Mouse (Mus musculus): ENCODE measurements around the gene Taf6l. TPM values are rescaled to one million over a fixed set of nuclear protein-coding genes. Genes with fewer than 3 reads are reported as not detected.

The Taf6l gene
- polyA plus RNA-seq, 1 experiment from 2014 or later = 43.8 TPM

DNA sequence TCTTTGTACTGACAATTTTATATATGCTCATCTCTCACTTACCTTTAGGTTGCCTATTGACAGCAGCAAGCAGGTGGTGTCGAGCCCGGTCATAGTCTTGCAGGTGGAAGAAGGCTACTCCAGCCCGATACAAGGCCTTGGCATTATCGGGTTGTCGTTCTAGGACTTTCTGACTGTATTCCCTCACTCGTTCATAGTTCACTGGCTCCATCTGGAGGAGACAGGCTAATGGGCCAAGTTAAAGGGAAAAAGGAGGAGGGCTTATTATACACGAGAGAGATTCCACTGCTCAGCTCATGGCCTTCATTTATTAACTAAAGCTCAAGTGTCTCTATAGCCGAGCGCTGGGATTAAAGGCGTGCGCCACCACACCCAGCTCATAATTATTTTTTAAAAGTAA is 29.6 kb upstream of the Taf6l start:
- Histone ChIP-seq H3K27ac (no peak overlapping the region), H3K9me3 (no peaks in the 10 kb centered on the region), H3K4me1 (replicated peaks) (peaks cover 27% of the 10 kb centered on the region), H3K27me3 (ENCODE audit: insufficient read depth, poor library complexity, severe bottlenecking) (no peaks in the 10 kb centered on the region), H3K36me3 (peaks cover 62% of the 10 kb centered on the region), H3K4me3 (no peak overlapping the region)
- DNase-seq (ENCODE audit: low spot score) = no peak
- 90% methylated on average over 11 of the region's 11 CpGs for WGBS

DNA sequence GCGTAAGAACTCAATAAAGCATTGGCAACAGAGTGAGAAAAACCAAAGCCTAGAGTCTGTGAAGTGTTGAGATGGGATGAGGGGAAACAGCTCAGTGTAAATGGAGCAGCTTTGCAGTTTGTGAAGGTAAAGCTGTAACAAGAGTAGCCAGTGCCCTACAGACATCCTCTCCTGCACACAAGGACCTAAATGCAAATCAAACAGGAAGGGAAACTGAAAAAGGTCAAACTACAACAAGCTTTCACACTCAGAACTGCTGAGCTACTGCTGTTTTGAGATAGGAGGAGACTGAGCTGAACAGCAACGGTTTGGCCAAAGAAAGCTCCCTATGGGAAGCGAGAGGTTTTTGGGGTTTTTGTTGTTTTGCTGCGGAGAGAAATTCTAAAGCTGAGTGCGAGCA is 20.6 kb upstream of the Taf6l start:
- 91% methylated on average over 5 of the region's 5 CpGs for WGBS
- Histone ChIP-seq H3K36me3 (peaks cover 86% of the 10 kb centered on the region), H3K9me3 (no peaks in the 10 kb centered on the region), H3K4me1 (replicated peaks) (peaks cover 16% of the 10 kb centered on the region), H3K27ac (no peak overlapping the region), H3K4me3 (no peak overlapping the region), H3K27me3 (ENCODE audit: insufficient read depth, poor library complexity, severe bottlenecking) (no peaks in the 10 kb centered on the region)
- DNase-seq (ENCODE audit: low spot score) = no peak

DNA sequence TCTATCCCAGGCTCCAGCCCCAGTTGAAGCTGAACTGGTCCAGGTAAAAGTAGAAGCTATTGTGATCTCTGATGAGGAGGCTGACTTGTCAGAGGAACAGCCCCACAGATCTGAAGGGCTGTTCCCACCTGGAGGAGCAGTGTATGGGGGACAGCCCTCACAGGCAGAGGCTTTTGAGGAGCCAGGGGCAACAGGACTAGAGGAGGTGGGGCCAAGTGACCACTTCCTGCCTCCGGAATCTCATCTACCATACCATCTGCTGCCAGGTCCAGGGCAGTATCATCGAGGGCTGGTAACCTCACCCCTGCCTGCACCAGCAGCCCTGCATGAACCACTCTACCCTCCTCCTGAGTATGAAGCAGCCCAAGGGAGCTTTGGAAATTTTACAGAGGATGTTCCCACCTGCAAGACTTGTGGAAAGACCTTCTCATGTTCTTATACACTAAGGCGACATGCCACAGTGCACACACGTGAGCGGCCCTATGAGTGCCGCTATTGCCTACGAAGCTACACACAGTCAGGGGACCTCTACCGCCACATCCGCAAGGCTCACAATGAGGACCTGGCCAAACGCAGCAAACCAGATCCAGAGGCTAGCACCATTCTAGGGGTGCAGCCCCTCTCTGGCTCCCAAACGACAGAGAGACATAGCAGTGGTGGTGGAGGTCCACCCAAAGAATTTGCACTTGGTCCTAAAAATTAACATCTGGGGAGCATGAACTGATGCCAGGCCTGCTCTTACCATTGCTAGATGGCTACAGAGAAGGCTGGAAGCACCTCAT is 17.9 kb upstream of the Taf6l start:
- H3K36me3 ChIP-seq = peaks cover 59% of the 10 kb centered on the region
- WGBS = 90% methylated on average over 11 of the region's 11 CpGs
- 0 out of 2 replicates have a peak overlapping the region, but pooled peaks have one; percentile 69 for H3K4me3 ChIP-seq
- no peak overlapping the region for H3K27ac ChIP-seq
- no peaks in the 10 kb centered on the region for H3K27me3 ChIP-seq (ENCODE audit: insufficient read depth, poor library complexity, severe bottlenecking)
- DNase-seq (ENCODE audit: low spot score) = no peak
- no peaks in the 10 kb centered on the region for H3K9me3 ChIP-seq
- peaks cover 19% of the 10 kb centered on the region for H3K4me1 ChIP-seq (replicated peaks)

DNA sequence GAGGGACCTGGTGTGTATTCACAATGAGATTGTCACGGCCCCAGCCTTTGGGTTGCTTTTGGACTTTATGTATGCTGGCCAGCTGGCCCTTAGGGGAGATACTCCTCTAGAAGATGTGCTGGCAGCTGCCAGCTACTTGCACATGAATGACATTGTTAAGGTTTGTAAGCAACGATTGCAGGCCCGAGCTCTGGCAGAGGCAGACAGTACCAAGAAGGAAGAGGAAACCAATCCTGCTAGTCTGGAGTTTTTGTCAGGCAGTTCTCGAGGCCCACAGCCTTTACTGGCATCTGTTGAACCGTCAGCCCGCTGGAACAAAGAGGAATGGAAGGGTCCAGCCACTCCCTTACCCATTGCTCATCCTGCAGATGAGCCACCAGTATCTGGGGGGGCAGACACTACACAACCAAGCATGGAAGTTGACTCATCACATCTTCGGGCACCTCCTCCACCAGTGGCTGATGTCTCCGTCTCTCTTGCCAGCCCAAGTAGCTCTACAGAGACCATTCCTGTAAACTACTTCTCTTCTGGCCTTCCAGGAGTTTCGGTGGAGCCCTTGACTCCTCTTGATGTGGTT is 17.1 kb upstream of the Taf6l start:
- DNase-seq (ENCODE audit: low spot score) = no peak
- Histone ChIP-seq H3K4me1 (replicated peaks) (peaks cover 25% of the 10 kb centered on the region), H3K9me3 (no peaks in the 10 kb centered on the region), H3K36me3 (peaks cover 52% of the 10 kb centered on the region), H3K27me3 (ENCODE audit: insufficient read depth, poor library complexity, severe bottlenecking) (no peaks in the 10 kb centered on the region), H3K4me3 (peak overlapping the region; percentile 69), H3K27ac (peak overlapping the region; percentile 94)
- WGBS = 91% methylated on average over 9 of the region's 9 CpGs

DNA sequence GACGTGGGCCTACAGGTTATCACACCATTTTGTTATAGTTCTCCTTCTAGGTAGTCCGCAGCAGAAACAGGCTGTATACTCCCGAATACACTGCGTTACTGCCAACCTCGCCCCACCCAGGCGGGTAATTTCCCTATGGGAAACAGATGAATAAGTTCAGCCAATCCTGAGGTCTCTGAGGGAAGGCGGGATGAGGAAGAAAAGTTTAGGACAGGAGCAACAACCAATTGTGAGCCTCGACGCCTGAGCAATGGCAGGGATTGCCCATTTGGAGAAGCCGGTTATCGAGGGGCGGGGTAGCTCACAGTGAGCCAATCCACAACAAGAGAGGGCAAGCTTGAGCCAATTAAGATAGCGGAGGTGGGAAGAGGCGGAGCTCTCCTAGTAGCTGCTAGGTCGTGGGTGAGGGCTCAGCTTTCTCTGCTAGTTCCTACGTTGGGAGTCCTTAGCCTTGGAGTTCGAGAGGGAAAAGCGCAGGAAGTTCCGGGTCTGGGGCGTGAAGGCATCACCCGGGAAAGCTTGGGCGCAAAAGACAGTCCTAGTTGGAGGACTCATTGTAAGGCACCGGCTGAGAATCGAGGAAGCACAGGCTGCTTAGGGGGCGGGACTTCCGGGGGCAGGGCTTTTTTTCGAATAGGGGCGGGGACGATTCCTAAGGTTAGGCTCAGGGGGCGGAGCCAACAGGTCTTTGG is 16.1 kb upstream of the Taf6l start, which contains the start of gene Zbtb3:
Gene Zbtb3 (plus strand): TSS at position 426 of the 692 bp plus-strand sequence.
- Histone ChIP-seq H3K9me3 (no peaks in the 10 kb centered on the region), H3K27me3 (ENCODE audit: insufficient read depth, poor library complexity, severe bottlenecking) (no peaks in the 10 kb centered on the region), H3K36me3 (peaks cover 41% of the 10 kb centered on the region), H3K4me3 (peak within 1 kb of the TSS; percentile 69), H3K27ac (peak within 1 kb of the TSS; percentile 94), H3K4me1 (replicated peaks) (peaks cover 32% of the 10 kb centered on the region)
- WGBS = under 1% methylated on average over 30 of the region's 30 CpGs
- DNase-seq (ENCODE audit: low spot score) = peak; percentile 96

DNA sequence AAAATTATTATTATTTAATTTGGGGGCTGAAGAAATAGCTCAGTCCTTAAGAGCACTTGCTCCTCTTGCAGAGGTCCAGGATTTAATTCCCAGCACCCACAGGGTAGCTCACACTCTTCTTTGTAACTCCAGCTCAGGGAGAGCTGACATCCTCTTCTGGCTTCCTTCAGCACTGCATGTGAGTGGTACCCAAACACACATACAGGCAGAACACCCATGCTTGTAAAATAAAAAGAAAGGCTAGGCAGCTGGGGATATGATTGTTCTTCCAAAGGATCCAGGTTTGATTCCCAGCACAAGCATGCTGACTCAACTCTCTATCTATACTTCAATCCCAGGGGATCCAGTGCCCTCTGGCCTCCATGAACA is 12.7 kb upstream of the Taf6l start:
- H3K4me1 ChIP-seq (replicated peaks) = peaks cover 34% of the 10 kb centered on the region
- H3K9me3 ChIP-seq = no peaks in the 10 kb centered on the region
- H3K36me3 ChIP-seq = peaks cover 34% of the 10 kb centered on the region
- H3K4me3 ChIP-seq = peak overlapping the region; percentile 86; the same call in 1 of the 2 replicates
- peak overlapping the region; percentile 91; the same call in 1 of the 2 replicates for H3K27ac ChIP-seq
- DNase-seq (ENCODE audit: low spot score) = no peak
- H3K27me3 ChIP-seq (ENCODE audit: insufficient read depth, poor library complexity, severe bottlenecking) = no peaks in the 10 kb centered on the region

DNA sequence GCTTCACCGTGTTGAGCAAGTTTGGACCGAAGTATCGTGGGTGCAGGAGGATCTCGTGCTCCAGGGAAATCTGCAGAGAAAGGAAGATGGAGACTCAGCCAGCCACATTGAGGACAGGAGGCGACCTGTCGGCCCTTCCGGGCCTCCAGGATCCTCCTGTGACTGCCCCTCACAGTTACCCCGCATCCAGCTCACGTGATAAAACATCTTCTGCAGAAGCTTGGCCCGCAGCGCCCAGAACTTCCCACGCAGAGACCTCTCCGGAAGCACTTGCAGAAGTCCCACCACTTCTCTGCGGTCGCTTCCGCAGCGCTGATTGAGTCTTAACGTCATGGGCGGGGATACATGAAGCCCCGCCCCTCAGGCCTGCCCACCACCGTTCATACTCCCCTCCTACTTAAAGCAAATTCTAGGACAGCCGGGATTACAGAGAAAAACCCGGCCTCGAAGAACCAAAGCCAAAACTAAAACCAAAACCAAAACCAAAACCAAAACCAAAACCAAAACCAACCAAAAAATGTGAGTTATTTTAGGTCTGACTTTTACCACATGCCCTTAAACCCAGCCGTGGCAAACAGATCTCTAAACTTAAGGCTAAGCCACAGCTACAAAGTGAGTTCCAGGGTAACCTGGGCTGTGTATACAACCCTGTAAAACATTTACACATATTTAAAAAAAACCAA is 12.2 kb upstream of the Taf6l start, which contains the start of gene Polr2g:
Gene Polr2g (minus strand): TSS at position 314 of the 683 bp plus-strand sequence.
- Histone ChIP-seq H3K36me3 (peaks cover 34% of the 10 kb centered on the region), H3K4me1 (replicated peaks) (peaks cover 29% of the 10 kb centered on the region), H3K9me3 (peaks cover 1% of the 10 kb centered on the region; the same call in 1 of the 2 replicates), H3K27ac (peak within 1 kb of the TSS; percentile 91), H3K27me3 (ENCODE audit: insufficient read depth, poor library complexity, severe bottlenecking) (no peaks in the 10 kb centered on the region), H3K4me3 (peak within 1 kb of the TSS; percentile 86)
- peak; percentile 88 for DNase-seq (ENCODE audit: low spot score)
- WGBS = 1% methylated on average over 25 of the region's 25 CpGs

DNA sequence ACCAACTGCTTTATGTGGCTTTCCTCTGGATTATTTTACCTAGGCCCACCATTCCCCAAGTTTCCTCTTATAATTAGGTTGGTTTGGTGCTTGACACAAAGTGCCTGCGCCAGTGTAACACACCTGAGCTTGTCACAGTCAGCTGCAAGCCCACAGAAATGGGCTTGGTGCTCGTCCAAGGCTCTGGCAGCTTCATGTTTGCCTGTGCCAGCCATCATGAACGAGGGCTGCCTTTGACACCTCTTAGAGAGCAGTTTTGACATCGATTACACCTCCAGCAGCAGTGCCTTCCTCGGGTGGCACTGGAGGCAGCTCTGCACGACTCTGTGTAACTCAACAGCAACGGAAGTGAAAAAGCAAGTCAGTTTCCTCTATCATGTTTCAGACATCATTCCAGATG is 4.0 kb upstream of the Taf6l start:
- Histone ChIP-seq H3K36me3 (peaks cover 47% of the 10 kb centered on the region), H3K4me1 (replicated peaks) (peaks cover 19% of the 10 kb centered on the region), H3K27me3 (ENCODE audit: insufficient read depth, poor library complexity, severe bottlenecking) (no peaks in the 10 kb centered on the region), H3K9me3 (peaks cover 2% of the 10 kb centered on the region; the same call in 1 of the 2 replicates), H3K27ac (no peak overlapping the region), H3K4me3 (no peak overlapping the region)
- DNase-seq (ENCODE audit: low spot score) = no peak
- 84% methylated on average over 7 of the region's 7 CpGs for WGBS

DNA sequence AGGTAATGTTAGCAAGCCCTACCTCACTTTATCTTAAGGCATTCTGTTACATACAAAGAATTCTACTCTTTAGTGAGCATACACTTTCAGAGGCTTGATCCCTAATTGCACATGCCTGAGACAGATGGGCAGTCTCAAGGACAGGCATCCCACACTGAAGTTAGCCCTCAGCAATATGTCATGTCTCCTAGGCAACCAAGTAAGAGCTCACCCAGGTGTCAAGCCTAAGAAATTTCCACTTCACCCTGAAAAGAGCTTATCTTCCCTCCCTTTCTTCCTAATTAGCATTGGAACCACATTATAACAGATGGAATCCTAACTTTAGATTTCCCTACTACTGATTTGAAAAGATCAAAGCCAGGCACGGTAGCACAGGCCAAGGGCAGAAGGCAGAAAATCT is 3.0 kb upstream of the Taf6l start:
- Histone ChIP-seq H3K4me1 (replicated peaks) (peaks cover 23% of the 10 kb centered on the region), H3K27me3 (ENCODE audit: insufficient read depth, poor library complexity, severe bottlenecking) (no peaks in the 10 kb centered on the region), H3K9me3 (peaks cover 2% of the 10 kb centered on the region; the same call in 1 of the 2 replicates), H3K27ac (no peak overlapping the region), H3K36me3 (peaks cover 40% of the 10 kb centered on the region), H3K4me3 (no peak overlapping the region)
- WGBS = 69% methylated on average over 1 of the region's 1 CpGs
- no peak for DNase-seq (ENCODE audit: low spot score)

DNA sequence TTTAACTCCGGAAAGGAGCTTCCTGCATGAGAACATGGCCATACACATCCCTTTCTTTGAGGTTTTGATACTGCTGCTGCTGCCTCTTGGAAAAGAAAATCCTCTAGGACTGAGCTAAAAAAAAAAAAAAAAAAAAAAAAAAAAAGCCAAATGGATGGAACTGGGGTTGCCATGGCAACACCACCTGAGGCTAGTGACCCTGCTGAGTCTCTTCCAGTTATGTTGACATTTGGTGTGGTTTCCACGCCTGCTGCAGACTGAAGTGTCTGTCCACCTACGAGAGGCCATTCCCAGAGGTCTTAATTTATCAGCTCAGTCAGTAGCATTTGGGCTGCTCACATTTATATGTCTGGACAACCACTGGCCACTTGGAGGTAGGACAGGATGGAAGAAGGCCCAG is 2.3 kb upstream of the Taf6l start:
- Histone ChIP-seq H3K27me3 (ENCODE audit: insufficient read depth, poor library complexity, severe bottlenecking) (no peaks in the 10 kb centered on the region), H3K36me3 (peaks cover 40% of the 10 kb centered on the region), H3K27ac (no peak overlapping the region), H3K4me3 (no peak overlapping the region), H3K4me1 (replicated peaks) (peaks cover 23% of the 10 kb centered on the region), H3K9me3 (peaks cover 2% of the 10 kb centered on the region; the same call in 1 of the 2 replicates)
- 24% methylated on average over 3 of the region's 3 CpGs for WGBS
- peak; percentile 18 for DNase-seq (ENCODE audit: low spot score)

DNA sequence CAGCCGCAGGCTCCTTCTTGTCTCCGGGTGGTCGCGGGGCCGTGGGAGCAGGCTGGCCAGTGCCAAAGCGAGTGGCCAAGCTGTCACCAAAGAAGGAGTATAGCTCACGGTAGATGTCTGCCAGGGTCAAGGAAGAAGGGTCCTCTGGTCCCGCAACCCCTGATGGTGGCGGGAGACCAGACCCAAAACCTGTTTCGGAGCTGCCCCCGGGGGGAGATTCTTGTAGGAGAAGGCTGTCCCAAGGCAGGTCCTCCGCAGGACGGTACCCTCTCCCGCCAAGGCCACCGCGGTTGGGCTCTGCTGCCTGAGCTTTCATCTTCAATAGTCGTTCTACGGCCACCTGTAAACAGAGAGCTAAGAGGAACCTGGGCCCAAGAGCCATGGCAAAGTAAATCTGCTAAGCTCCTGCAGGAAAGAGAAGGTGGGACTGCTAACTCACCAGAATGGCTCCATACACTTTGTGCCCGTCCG is 11.2 kb downstream of the Taf6l start:
- H3K36me3 ChIP-seq = peaks cover 59% of the 10 kb centered on the region
- peak overlapping the region; percentile 98 for H3K27ac ChIP-seq
- 6% methylated on average over 20 of the region's 20 CpGs for WGBS
- DNase-seq (ENCODE audit: low spot score) = no peak
- H3K4me3 ChIP-seq = peak overlapping the region; percentile 77
- H3K27me3 ChIP-seq (ENCODE audit: insufficient read depth, poor library complexity, severe bottlenecking) = no peaks in the 10 kb centered on the region
- H3K9me3 ChIP-seq = no peaks in the 10 kb centered on the region
- H3K4me1 ChIP-seq (replicated peaks) = peaks cover 47% of the 10 kb centered on the region

DNA sequence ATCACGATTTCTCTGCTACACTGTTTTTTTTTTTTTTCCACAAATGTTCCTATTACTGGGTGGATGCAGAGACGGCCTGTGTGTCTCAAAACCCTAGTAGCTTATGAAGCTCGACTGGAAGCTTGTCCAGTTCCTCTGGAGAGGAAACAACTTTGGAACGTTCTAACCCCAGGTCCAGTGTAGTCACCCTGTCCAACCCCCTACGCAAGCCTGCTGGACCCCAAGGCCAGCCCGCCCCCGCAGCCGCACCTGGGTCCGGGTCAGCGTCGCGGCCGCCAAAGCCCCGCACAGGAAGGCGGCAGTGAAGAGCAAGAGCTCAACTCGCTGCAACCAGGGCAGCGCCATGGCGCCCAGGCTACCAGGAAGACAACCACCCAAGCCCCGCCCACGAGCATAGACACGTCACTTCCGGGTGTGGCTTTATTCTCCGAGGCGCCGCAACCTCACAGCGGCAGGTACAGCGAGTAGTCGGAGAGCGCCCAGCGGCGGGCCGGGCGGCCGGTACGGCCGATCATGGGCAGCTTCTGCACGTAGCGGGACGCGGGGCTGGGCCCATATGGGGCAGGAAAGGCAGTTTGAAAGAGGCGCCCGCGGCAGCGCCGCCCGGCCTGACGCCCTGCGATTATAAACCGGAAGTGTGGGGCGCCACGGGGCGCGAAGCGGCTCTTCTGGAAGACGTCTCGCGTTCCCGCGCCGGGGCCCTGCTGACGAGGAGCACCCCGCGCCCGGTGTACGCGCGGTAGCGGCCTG is 12.0 kb downstream of the Taf6l start, which contains the start of gene Tmem179b:
Gene Tmem179b (minus strand): TSS at position 382 of the 750 bp plus-strand sequence.
- H3K4me3 ChIP-seq = peak within 1 kb of the TSS; percentile 77
- peak; percentile 97 for DNase-seq (ENCODE audit: low spot score)
- H3K27ac ChIP-seq = peak within 1 kb of the TSS; percentile 98
- peaks cover 61% of the 10 kb centered on the region for H3K36me3 ChIP-seq
- H3K4me1 ChIP-seq (replicated peaks) = peaks cover 47% of the 10 kb centered on the region
- under 1% methylated on average over 68 of the region's 68 CpGs for WGBS
- H3K27me3 ChIP-seq (ENCODE audit: insufficient read depth, poor library complexity, severe bottlenecking) = no peaks in the 10 kb centered on the region
- no peaks in the 10 kb centered on the region for H3K9me3 ChIP-seq

All from hindbrain, embryonic 10.5 days (tissue).